Mouse (Mus musculus) spleen, postnatal 10 days (tissue): Measurements from ENCODE around the gene Tldc2.

Experiments
- DNase-seq, 2 experiments: peaks; one replicate each; pipeline ENCODE4 v3.0.0; 2021 to 2022; ENCODE audit warnings: low spot score in 2 of 2

Gene Tldc2

DNA sequence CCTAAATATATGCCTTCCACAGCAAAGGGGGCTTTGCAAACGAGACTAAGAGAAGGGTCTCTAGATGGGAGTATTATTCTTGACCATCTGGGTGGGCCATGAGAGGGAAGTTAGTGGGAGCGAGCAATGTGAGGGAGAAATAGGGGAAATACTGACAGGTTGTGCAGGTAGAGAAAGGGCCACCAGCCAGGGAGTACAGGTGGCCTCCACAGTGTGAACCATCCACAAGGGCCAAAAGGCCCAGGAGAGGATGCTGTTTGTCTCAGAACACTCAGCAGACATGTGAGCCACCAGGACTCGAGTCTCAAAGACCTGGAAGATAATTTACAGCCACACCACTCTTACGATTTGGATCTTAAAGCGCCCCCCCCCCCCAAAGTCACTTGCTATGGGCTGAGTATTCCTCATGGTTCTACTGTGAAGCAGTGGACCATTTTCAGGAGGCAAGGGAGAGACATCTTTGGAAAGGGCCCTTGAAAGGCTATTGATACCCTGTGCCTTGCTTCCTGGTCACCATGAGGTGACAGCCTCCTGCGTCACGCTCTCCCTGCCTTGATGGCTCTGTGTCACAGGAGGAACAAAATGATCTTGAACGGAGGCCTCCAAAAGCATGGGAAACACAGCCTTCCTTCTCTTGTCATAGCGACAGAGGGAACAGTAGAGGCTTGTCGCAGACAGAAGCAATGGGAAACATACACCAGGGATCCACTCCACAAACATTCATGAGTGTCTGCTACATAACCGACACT, 26.1 kb upstream of the Tldc2 start:
- DNase-seq, result no peak

DNA sequence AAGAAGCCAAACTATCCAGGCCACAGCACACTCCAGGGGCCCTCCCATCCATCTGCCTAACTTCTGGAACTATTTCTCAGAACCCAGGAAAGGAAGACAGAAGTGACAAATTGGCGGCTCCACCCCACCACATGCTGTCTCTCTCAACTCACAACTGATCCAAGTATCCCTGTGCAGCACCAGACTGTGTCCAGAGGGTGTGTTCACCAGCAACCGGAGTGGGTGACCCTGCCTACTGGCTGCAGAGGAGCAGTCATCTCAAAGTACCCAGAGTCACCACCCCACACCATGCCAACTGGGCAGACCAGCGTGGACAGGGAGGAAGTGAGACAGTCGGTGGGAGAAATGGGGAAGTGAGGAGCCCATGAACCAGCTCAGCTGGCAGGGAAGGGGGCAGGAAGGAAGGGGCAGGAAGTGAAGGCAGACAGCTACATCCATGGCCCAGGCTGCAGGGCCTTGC, 23.6 kb upstream of the Tldc2 start:
- DNase-seq, result peak in 1 of 2 experiments; percentile 54

DNA sequence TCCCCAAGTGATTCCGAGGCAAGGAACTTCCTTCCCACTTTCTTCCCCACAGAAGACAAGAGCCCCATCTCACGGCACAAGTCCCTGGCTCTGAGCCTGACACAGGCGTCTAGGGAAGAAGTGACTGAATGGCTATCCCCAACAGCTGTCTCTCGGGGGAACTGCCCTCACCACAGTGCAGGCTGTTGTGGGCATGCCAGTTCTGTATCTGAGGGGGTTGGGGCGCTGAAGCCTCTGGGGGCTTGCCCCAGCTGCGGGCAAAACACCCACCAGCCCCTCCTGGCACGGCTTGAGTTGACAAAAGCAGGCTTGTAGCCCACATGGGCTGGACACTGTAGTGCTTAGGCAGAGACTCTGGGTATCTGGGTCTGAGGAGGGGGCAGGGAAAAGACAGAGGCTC, 22.7 kb upstream of the Tldc2 start:
- DNase-seq, result peak in 1 of 2 experiments; percentile 44

DNA sequence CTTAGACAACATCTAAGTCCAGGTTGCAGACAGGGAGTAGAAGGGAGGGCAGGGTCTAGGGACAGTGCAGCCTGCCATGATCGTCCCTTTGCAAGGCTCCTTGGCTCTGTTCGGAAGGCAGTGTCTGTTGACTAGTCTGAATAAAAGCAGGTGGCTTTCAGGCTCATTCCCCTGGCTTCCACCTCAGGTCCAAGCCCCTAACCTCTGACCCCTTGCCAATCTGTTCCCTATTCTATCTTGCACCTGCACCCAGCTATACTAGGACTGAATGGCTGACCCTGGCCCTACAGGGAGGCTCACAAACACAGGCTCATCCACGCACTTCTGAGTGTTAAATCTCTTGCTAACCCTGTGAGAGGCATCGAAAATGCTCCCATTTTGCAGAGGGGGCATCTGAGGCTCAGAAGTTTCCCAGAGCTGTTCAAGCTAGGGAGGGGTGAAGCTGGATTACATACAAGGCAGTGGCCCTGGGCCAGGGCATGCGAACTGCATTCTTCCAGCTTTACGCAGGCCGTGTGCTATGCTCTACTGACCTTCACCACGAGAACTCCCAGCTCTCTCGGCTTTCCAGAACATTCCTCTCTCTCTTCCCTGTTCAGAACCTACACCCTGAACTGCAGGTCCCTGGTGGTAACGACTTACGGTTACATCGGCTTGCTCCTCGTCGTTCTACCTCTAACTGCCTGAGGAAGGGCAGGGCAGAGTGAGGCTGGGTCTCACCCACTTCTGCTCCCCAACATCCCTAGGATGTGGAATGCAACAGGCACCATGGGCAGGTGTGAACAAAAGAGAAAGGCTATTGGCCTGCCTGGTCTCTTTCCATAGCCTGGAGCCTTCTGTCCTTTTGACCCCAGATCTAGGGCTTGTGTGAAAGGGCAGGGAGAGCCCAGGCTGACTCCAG, 21.6 kb upstream of the Tldc2 start:
- no peak for DNase-seq

- no peak for DNase-seq
Measured at GRCm38 (mm10) chr2:157065879-157066226, 21.0 kb upstream of the Tldc2 start.

DNA sequence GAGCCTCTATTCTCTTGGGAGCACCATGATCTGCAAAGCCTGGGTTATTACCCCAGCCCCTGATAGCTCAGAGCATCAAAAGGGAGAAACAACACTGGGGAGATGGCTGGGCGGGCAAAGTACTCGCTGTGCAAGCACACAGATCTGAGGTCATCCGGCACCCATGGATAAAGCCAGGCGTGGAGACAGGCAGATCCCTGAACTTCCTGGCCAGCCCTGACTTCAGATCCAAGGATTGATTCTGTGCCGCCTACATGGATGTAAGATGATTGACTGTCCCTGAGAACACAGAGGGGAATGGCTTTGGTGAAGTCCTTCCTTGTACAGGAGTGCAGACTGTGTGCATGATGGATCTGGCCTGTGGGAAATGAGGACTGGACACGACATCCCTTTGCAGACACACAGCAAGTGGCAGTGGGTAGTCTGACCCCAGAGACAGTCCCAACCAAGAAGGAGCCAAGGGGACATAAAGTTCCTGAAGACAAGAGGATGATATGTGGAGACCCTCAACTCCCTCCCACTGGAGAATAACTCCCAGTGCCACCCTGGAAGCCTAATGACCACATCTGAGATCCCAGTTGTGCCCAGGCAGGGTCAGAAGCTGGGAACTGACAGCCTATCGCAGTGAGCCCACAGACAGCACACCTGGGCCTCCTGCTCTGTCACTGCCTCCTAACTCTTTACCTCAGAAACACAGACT, 20.0 kb upstream of the Tldc2 start:
- DNase-seq, result no peak

DNA sequence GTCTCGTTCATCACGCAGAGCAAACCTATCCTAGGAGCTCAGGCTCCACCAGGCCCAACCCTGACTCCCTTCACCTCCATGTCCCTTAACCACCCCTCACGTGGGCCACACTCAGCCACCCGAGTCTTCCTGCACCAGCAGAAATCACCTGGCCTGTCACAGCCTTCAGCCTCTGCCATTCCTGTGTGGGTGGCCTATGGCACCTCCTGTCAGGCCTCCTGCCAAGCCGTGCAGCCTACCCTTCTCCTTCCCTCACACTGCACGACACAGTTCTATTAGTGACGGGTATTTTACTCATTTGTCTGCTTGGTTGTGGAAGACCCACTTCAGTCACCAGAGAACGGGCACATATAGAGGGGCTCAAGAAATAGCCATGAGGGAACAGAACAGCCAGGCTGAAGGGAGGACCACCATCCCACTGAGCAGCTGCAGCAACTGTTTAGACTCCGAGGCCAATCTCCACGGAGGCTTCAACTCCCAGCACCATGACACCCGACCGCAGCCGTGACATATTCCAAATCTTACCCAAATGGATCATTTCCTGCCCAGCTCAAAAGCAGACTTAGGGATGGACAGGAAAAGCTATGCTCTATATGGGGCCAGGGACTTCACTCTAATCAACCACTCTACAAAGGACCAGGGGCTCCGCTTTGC, 18.0 kb upstream of the Tldc2 start:
- no peak for DNase-seq

- no peak for DNase-seq
Measured at GRCm38 (mm10) chr2:157069355-157069735, 17.5 kb upstream of the Tldc2 start.

- no peak for DNase-seq
Measured at GRCm38 (mm10) chr2:157069755-157070315, 17.0 kb upstream of the Tldc2 start.

DNA sequence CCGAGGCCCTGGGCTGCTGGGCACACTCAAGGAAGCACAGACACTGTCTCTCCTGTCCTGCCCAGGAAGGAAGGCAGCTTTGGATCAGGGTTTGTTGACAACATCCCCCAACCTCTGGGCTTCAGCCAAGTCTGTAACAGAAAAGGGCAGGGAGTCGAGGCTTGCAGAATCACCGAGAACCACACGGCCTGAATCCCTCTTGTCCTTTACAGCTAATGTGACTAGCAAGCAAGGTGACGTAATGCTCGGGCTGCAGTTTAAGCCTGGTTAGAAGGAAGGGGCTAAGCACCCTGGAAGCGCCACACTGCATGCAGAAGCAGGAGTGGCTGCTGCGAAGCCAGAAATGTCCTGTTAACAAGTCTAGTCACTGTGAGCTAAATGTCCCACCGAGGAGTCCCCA, 16.5 kb upstream of the Tldc2 start:
- no peak for DNase-seq

DNA sequence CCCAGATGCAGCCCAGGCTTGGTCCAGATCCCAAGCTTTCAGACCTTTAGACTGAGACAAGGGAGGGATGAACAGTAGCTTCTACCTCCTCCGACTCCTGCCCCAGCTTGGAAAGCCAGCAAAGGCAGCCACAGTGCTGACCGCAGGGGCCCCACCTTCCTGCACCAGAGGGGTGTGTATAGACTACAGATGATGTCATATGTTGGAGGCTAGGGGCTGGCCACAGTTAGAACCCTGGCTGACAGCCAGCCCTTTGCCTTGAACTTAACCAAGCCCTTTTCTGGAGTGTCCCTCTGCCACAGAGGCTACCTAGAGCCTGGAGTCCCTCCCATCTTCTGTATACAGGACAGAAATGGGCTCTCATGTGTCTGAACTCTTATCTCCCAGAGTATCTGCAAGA, 15.3 kb upstream of the Tldc2 start:
- peak in 1 of 2 experiments; percentile 58 for DNase-seq

DNA sequence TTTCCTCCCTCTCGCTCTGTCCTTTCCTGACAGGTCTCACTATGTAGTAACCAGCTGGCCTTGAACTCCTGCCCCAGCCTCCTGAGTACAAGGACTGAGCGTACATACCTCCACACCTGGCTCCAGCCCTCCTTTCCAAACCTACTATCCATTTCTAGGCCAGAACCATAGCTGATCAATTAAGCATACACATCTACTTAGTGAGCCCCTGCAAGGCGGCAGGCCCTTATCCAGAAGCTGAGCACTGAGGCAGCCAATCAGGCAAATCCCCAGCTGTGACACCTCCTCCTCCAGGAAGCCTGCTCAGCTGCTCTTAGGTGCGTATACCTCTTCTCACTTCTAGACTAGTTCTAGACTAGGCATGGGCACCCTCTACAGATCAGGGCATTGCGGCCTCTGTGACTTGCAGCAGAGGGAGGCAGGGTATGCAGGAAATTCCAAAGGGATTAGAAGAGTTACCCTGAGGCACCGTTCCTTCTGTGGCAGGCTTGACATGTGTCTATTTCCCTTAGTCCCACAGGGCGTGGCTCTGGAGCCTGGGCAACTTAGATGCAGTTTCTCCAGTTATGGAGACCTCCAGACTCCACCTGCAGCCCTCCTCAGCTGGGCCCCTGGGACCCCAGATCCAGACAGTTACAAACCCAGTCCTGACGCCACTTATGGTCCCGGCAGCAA, 14.4 kb upstream of the Tldc2 start:
- no peak for DNase-seq

- DNase-seq, result no peak
Measured at GRCm38 (mm10) chr2:157073378-157074052, 13.3 kb upstream of the Tldc2 start.

GRCm38 (mm10) chr2:157074186-157074724, 12.6 kb upstream of the Tldc2 start:
- no peak for DNase-seq

DNA sequence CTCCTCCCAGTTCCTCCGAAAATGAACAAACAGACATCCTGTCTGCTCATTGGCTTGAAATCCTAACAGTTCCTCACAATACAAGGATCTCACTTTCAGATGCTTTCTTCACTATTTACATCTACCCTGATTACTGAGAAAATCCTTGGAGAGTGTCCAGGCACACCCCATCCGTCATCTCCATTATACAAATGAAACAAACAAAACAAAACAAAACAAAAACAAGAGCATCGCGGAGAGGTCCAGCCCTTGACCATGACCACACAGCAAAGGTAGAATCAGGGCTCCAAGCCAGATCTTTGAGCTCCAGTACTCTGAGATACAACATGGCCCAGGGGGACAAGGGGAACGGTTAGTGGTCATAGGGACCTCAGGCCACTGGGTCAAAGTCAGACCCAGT, 12.1 kb upstream of the Tldc2 start:
- DNase-seq, result no peak

- no peak for DNase-seq
Measured at GRCm38 (mm10) chr2:157075226-157075625, 11.6 kb upstream of the Tldc2 start.

GRCm38 (mm10) chr2:157075685-157076084, 11.2 kb upstream of the Tldc2 start:
- DNase-seq, result no peak

GRCm38 (mm10) chr2:157076585-157076984, 10.3 kb upstream of the Tldc2 start:
- DNase-seq, result no peak

GRCm38 (mm10) chr2:157077160-157077559, 9.7 kb upstream of the Tldc2 start:
- DNase-seq, result no peak

DNA sequence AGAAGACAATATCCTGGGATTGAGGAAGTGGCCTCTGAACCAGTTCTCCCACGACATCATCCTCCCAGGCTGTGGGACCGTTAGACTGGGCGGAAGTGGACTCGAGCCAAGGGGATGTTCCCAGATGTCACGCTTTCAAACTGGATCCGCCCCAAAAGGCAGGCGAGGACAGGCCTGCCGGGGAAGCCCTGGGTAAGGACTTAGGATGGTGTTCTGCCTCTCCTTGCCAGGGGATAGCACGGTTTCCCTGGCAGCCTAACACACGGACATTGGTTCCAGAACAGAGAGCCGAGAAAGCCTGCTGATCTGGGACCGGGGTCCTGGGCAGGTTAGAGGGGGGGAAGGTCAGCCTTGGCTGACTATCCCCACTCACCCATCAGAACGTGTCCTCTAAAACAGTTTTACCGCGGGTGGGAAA, 9.2 kb upstream of the Tldc2 start:
- peak in 1 of 2 experiments; percentile 52 for DNase-seq
